Mouse (Mus musculus): ENCODE measurements around the gene Fosl1.

GRCm38 (mm10) chr19:5472857-5473256 is 25.5 kb downstream of the Fosl1 start:
- TF ChIP-seq CTCF (IDR thresholded peaks at IDR 0.05; ENCODE audit: insufficient read depth, low read depth, low read length): no peak
- no peak for TF ChIP-seq POLR2A (IDR thresholded peaks at IDR 0.05; ENCODE audit: insufficient read depth, low read depth, low read length)

Data from olfactory bulb, adult 2 months (tissue).